Mouse (Mus musculus) heart, embryonic 15.5 days (tissue): ENCODE results near the gene Pelo. TPM values are rescaled to one million over a fixed set of nuclear protein-coding genes. Genes with fewer than 3 reads are reported as not detected.

Experiments used
- ATAC-seq: fragments of 200-750 bp; cut with Nextera tagmentation; replicated peaks from 2 replicates; pipeline ENCODE4 v1.8.0; 2017; ENCODE audit warnings: low read depth, moderate TSS enrichment; ENCODE audit not compliant: insufficient number of reproducible peaks, insufficient read depth, low FRiP score
- H3K27ac ChIP-seq: fragments of 300-500 bp; sonication (generic); 2 replicates; pipeline ENCODE4 v1.5.1; 2015; ENCODE audit warnings: mild to moderate bottlenecking, inconsistent platforms
- H3K27me3 ChIP-seq: fragments of 300-500 bp; sonication (generic); 2 replicates; pipeline ENCODE4 v1.6.1; 2015; ENCODE audit warnings: inconsistent platforms
- H3K36me3 ChIP-seq: fragments of 300-500 bp; sonication (generic); 2 replicates; pipeline ENCODE4 v1.6.1; 2015; ENCODE audit warnings: mild to moderate bottlenecking, inconsistent platforms
- H3K4me1 ChIP-seq: fragments of 300-500 bp; sonication (generic); replicated peaks from 2 replicates; pipeline ENCODE4 v1.6.1; 2015; ENCODE audit warnings: inconsistent platforms
- H3K4me2 ChIP-seq: fragments of 300-500 bp; sonication (generic); 2 replicates; pipeline ENCODE4 v1.6.1; 2015; ENCODE audit warnings: inconsistent platforms, mild to moderate bottlenecking, moderate library complexity
- H3K4me3 ChIP-seq: fragments of 300-500 bp; sonication (generic); 2 replicates; pipeline ENCODE4 v1.5.1; 2015; ENCODE audit warnings: mild to moderate bottlenecking, inconsistent platforms
- H3K9ac ChIP-seq: fragments of 300-500 bp; sonication (generic); 2 replicates; pipeline ENCODE4 v1.6.1; 2015; ENCODE audit warnings: mild to moderate bottlenecking, inconsistent platforms
- H3K9me3 ChIP-seq: fragments of 300-500 bp; sonication (generic); replicated peaks from 2 replicates; pipeline ENCODE4 v1.6.1; 2016; ENCODE audit warnings: inconsistent platforms
- WGBS: fragments of 180-500 bp; shearing (Covaris S2); methylation state at CpG from one replicate; pipeline ENCODE4 v1.1.7; 2015; ENCODE audit warnings: mixed read lengths; 5-methylcytosine and 5-hydroxymethylcytosine counted together
- polyA plus RNA-seq: library from polyadenylated mRNA; unstranded; fragments of >200 nt; fragmentation: Nextera tagmentation; extraction: Ambion mirVana; gene quantifications from 2 replicates; pipeline ENCODE4 v1.2.1, GENCODE M21; 2015

The Pelo gene
- polyA plus RNA-seq = 4.7 and 5.5 TPM in 2 replicates

GRCm38 (mm10) chr13:115090069-115090976, at the start of gene Pelo:
Pelo (minus strand) TSS chr13:115090186.
- H3K4me2 ChIP-seq = peak within 1 kb of the TSS; percentile 83
- peak; percentile 91 for ATAC-seq
- H3K36me3 ChIP-seq = peaks cover 14% of the 10 kb centered on the region
- H3K9me3 ChIP-seq = no peaks in the 10 kb centered on the region
- peak within 1 kb of the TSS; percentile 75 for H3K9ac ChIP-seq
- H3K27me3 ChIP-seq = no peaks in the 10 kb centered on the region
- under 1% methylated on average over 60 of the region's 60 CpGs for WGBS
- H3K4me3 ChIP-seq = peak within 1 kb of the TSS; percentile 70
- peak within 1 kb of the TSS; percentile 96 for H3K27ac ChIP-seq
- H3K4me1 ChIP-seq = peaks cover 51% of the 10 kb centered on the region

DNA sequence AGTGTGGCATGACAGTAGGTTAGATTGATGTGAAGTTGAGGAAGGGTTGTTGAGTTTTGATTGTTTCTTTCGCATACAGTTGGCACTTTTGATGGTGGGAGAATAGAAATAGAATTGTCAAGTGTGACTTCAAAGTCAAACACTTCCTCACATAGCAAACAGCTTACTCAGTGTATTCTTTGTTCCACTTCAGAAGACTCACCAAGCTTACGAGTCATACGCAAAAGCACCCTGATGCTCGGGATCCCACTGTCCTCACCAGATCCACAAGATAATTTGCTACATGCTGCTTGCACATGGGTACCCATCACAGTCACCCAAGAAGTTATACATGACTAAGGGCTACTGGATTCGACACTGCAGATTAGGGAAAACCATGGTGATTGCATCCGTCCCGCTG, 48.5 kb upstream of the Pelo start:
- Histone ChIP-seq H3K27me3 (no peaks in the 10 kb centered on the region), H3K9ac (no peak overlapping the region), H3K4me2 (no peak overlapping the region), H3K27ac (no peak overlapping the region), H3K4me1 (no peaks in the 10 kb centered on the region), H3K4me3 (no peak overlapping the region), H3K9me3 (no peaks in the 10 kb centered on the region), H3K36me3 (no peaks in the 10 kb centered on the region)
- ATAC-seq = no peak
- 80% methylated on average over 7 of the region's 7 CpGs for WGBS

DNA sequence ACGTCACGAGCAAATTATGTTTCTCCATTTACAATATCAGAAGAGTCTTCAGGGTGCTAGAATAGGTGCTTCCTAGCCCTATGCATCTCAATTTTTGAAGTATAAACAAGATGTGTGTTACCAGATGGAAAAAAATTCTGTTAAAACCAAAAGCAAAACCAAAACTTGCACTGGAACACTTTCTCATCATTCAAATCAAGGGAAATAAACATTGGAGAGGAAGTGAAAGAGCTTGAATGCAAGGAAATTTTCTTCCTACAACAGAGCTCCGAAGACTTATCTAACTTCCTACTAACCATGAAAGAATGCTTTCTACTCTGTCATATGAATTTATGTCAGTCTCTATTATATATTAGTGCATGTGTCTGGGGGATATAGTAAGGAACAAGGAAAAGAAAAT, 46.8 kb upstream of the Pelo start:
- no peak overlapping the region for H3K27ac ChIP-seq
- 78% methylated on average over 3 of the region's 3 CpGs for WGBS
- H3K4me3 ChIP-seq = no peak overlapping the region
- H3K9ac ChIP-seq = no peak overlapping the region
- no peaks in the 10 kb centered on the region for H3K36me3 ChIP-seq
- H3K27me3 ChIP-seq = no peaks in the 10 kb centered on the region
- H3K4me1 ChIP-seq = 0 out of 2 replicates have a peak, but pooled peaks cover 3% of the 10 kb centered on the region
- H3K9me3 ChIP-seq = no peaks in the 10 kb centered on the region
- ATAC-seq = no peak
- no peak overlapping the region for H3K4me2 ChIP-seq

DNA sequence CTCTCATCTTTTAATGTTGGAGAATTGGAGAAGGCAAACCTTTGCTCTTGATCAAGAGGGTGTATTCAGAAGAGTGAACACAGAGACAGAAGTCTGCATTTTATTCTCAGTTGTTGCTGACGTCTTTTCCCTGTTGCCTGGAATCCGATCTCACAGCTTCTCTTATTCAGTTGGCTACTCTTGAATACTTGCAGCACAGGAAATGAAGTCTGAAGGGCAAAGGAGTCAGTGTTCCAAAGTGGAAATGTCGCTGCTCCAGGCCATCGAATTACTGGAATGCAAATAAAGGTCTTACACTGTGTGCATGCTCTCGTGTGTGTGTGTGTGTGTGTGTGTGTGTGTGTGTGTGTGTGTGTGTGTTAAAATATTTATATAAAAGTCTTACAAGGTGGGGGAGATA, 42.4 kb upstream of the Pelo start:
- Histone ChIP-seq H3K27me3 (no peaks in the 10 kb centered on the region), H3K4me3 (no peak overlapping the region), H3K27ac (peak overlapping the region; percentile 61), H3K4me2 (peak overlapping the region; percentile 40), H3K9ac (no peak overlapping the region), H3K36me3 (no peaks in the 10 kb centered on the region), H3K9me3 (no peaks in the 10 kb centered on the region), H3K4me1 (0 out of 2 replicates have a peak, but pooled peaks cover 3% of the 10 kb centered on the region)
- WGBS = 16% methylated on average over 5 of the region's 5 CpGs
- no peak for ATAC-seq

- WGBS = 50% methylated on average over 3 of the region's 3 CpGs
- ATAC-seq = no peak
- Histone ChIP-seq H3K27me3 (no peaks in the 10 kb centered on the region), H3K9me3 (no peaks in the 10 kb centered on the region), H3K9ac (no peak overlapping the region), H3K4me3 (no peak overlapping the region), H3K27ac (no peak overlapping the region), H3K36me3 (no peaks in the 10 kb centered on the region), H3K4me1 (0 out of 2 replicates have a peak, but pooled peaks cover 3% of the 10 kb centered on the region), H3K4me2 (no peak overlapping the region)
Observed at GRCm38 (mm10) chr13:115131381-115131780, 41.4 kb upstream of the Pelo start.

- Histone ChIP-seq H3K4me3 (no peak overlapping the region), H3K27me3 (no peaks in the 10 kb centered on the region), H3K9me3 (no peaks in the 10 kb centered on the region), H3K27ac (no peak overlapping the region), H3K4me2 (no peak overlapping the region), H3K36me3 (no peaks in the 10 kb centered on the region), H3K9ac (no peak overlapping the region), H3K4me1 (0 out of 2 replicates have a peak, but pooled peaks cover 3% of the 10 kb centered on the region)
- 67% methylated on average over 2 of the region's 2 CpGs for WGBS
- ATAC-seq = no peak
Observed at GRCm38 (mm10) chr13:115130035-115130434, 40.0 kb upstream of the Pelo start.

DNA sequence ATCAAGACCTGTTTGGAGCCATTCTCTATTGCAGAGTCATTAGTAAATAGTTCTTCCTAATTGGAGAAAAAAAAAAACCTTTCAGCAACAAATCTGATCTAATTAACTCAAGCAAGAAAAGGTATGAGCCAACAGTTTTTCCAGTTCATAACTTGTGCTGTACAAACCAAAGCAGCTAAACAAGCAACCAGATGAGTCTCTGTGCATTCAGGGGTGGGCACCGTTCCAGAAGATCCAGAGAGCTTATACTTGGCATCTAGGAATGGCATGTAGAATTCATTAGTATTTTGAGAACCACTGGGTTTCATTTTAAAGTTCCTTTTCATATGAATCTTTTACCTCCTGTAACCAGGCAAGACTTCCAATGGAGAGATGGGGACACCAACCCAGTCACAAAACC, 37.8 kb upstream of the Pelo start:
- H3K27me3 ChIP-seq = no peaks in the 10 kb centered on the region
- ATAC-seq = no peak

GRCm38 (mm10) chr13:115126534-115126933, 36.5 kb upstream of the Pelo start:
- Histone ChIP-seq H3K9ac (no peak overlapping the region), H3K36me3 (no peaks in the 10 kb centered on the region), H3K27me3 (no peaks in the 10 kb centered on the region), H3K9me3 (no peaks in the 10 kb centered on the region), H3K4me2 (no peak overlapping the region), H3K4me3 (no peak overlapping the region), H3K27ac (no peak overlapping the region), H3K4me1 (no peaks in the 10 kb centered on the region)
- 87% methylated on average over 2 of the region's 2 CpGs for WGBS
- no peak for ATAC-seq

More for the DNA sequence above, 37.8 kb upstream of the Pelo start:
- no peak overlapping the region for H3K4me3 ChIP-seq
- no peak overlapping the region for H3K9ac ChIP-seq
- no peaks in the 10 kb centered on the region for H3K9me3 ChIP-seq
- no peaks in the 10 kb centered on the region for H3K36me3 ChIP-seq
- 79% methylated on average over 1 of the region's 1 CpGs for WGBS
- H3K4me1 ChIP-seq = 0 out of 2 replicates have a peak, but pooled peaks cover 3% of the 10 kb centered on the region
- H3K27ac ChIP-seq = no peak overlapping the region
- no peak overlapping the region for H3K4me2 ChIP-seq

DNA sequence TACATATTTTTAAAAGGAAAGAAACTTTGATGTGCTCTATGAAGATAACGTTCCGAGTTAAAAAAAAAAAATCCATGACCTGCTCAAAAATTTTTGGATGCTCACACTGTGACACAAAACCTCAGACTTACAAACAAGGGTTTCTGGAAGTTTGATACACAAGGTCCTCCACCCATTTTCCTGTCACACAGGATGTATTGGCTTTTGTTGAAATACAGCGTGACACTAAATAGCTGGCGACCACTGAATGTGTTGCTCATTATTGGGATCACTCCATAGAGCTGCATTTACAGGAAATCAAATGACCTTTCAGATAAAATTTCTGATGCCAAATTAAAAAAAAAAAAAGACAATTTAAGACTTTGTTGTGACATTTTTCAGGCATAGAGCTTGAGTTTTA, 35.1 kb upstream of the Pelo start:
- 74% methylated on average over 4 of the region's 4 CpGs for WGBS
- H3K4me1 ChIP-seq = no peaks in the 10 kb centered on the region
- no peak overlapping the region for H3K4me2 ChIP-seq
- ATAC-seq = no peak
- H3K36me3 ChIP-seq = no peaks in the 10 kb centered on the region
- no peak overlapping the region for H3K9ac ChIP-seq
- no peaks in the 10 kb centered on the region for H3K27me3 ChIP-seq
- H3K9me3 ChIP-seq = no peaks in the 10 kb centered on the region
- H3K4me3 ChIP-seq = no peak overlapping the region
- no peak overlapping the region for H3K27ac ChIP-seq

GRCm38 (mm10) chr13:115124521-115124920, 34.5 kb upstream of the Pelo start:
- ATAC-seq = no peak
- Histone ChIP-seq H3K4me2 (no peak overlapping the region), H3K27me3 (no peaks in the 10 kb centered on the region), H3K27ac (no peak overlapping the region), H3K4me3 (no peak overlapping the region), H3K9me3 (no peaks in the 10 kb centered on the region), H3K9ac (no peak overlapping the region), H3K36me3 (no peaks in the 10 kb centered on the region), H3K4me1 (no peaks in the 10 kb centered on the region)
- 67% methylated on average over 1 of the region's 1 CpGs for WGBS

DNA sequence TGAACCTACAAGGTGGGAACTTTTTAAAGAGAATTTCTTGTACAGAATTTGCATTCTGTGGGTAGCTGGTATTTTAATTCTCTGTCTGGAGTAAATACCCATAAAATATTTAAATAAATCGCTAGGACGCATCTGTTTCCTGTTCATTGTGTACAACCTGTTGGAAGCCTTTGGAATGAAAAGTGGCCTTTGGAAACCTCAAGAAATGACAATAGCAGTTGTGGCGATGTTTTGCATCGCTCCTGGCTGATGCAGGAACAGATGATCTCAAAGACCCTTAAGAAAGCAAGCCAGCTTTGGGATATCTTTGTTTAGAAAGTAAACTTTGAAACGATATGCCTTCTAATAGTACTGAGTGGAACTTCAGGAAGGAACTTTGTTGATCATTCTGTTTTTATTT, 28.8 kb upstream of the Pelo start:
- Histone ChIP-seq H3K36me3 (no peaks in the 10 kb centered on the region), H3K4me3 (no peak overlapping the region), H3K4me1 (no peaks in the 10 kb centered on the region), H3K9ac (no peak overlapping the region), H3K9me3 (no peaks in the 10 kb centered on the region), H3K4me2 (no peak overlapping the region), H3K27me3 (no peaks in the 10 kb centered on the region), H3K27ac (no peak overlapping the region)
- WGBS = 63% methylated on average over 5 of the region's 5 CpGs
- no peak for ATAC-seq

GRCm38 (mm10) chr13:115118195-115118594, 28.2 kb upstream of the Pelo start:
- no peak overlapping the region for H3K4me2 ChIP-seq
- H3K9ac ChIP-seq = no peak overlapping the region
- no peaks in the 10 kb centered on the region for H3K9me3 ChIP-seq
- H3K27ac ChIP-seq = no peak overlapping the region
- no peak overlapping the region for H3K4me3 ChIP-seq
- ATAC-seq = no peak
- H3K4me1 ChIP-seq = no peaks in the 10 kb centered on the region
- H3K36me3 ChIP-seq = no peaks in the 10 kb centered on the region
- H3K27me3 ChIP-seq = no peaks in the 10 kb centered on the region
- 80% methylated on average over 3 of the region's 3 CpGs for WGBS
